Mouse (Mus musculus) brain, embryonic 14.5 days (tissue): ENCODE results near the gene Gm10031.

ENCODE experiments used
- CTCF ChIP-seq: fragments of 200-500 bp; IDR thresholded peaks from 2 replicates; pipeline ENCODE4 v1.5.1; 2012; ENCODE audit warnings: inconsistent platforms, mild to moderate bottlenecking, moderate library complexity, borderline replicate concordance; ENCODE audit not compliant: insufficient read depth, insufficient read length; ENCODE audit errors: extremely low read depth
- POLR2A ChIP-seq: fragments of 200-500 bp; IDR thresholded peaks from 2 replicates; pipeline ENCODE4 v1.6.1; 2012; ENCODE audit warnings: mild to moderate bottlenecking, inconsistent platforms, borderline replicate concordance; ENCODE audit not compliant: poor library complexity, insufficient read depth, insufficient read length, severe bottlenecking; ENCODE audit errors: extremely low read depth

DNA sequence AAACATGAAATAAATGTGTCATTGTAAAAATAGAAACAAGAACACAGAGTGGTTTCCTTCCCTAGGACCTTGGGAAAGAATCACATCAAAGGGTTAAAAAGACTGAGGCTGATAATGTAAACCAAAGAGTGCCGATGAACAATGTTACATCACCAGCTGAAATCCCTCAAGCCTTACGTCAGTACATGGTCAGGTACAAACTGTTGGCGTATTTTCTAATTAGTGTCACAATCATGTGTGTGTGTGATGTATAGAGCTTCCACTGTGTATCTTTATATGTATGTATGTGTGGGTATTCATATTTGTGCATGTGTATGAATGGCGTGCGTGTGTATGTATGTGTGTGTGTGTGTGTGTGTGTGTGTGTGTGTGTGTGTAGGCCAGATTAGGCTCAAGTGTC lies 26.9 kb upstream of the Gm10031 start:
- TF ChIP-seq POLR2A (no peak), CTCF (no peak)
